Mouse (Mus musculus) limb, embryonic 13.5 days (tissue): ENCODE measurements around the gene Sorbs1. TPM values are rescaled to one million over a fixed set of nuclear protein-coding genes. Genes with fewer than 3 reads are reported as not detected.

Source experiments
- ATAC-seq: fragments of 200-750 bp; cut with Nextera tagmentation; 2 replicates; pipeline ENCODE4 v1.8.0; 2017; ENCODE audit warnings: low read depth, moderate number of reproducible peaks, moderate TSS enrichment; ENCODE audit not compliant: low FRiP score
- H3K27ac ChIP-seq: fragments of 300-500 bp; sonication (generic); 2 replicates; pipeline ENCODE4 v1.5.1; 2015; ENCODE audit warnings: inconsistent platforms, mild to moderate bottlenecking, moderate library complexity
- H3K27me3 ChIP-seq: fragments of 300-500 bp; sonication (generic); 2 replicates; pipeline ENCODE4 v1.6.1; 2015; ENCODE audit warnings: mild to moderate bottlenecking, inconsistent platforms
- H3K36me3 ChIP-seq: fragments of 300-500 bp; sonication (generic); 2 replicates; pipeline ENCODE4 v1.6.1; 2015; ENCODE audit warnings: inconsistent platforms, mild to moderate bottlenecking, moderate library complexity
- H3K4me1 ChIP-seq: fragments of 300-500 bp; sonication (generic); 2 replicates; pipeline ENCODE4 v1.6.1; 2015; ENCODE audit warnings: inconsistent platforms
- H3K4me2 ChIP-seq: fragments of 300-500 bp; sonication (generic); replicated peaks from 2 replicates; pipeline ENCODE4 v1.6.1; 2015; ENCODE audit warnings: inconsistent platforms, mild to moderate bottlenecking, moderate library complexity
- H3K4me3 ChIP-seq: fragments of 300-500 bp; sonication (generic); 2 replicates; pipeline ENCODE4 v1.5.1; 2015; ENCODE audit warnings: moderate library complexity, mild to moderate bottlenecking, inconsistent platforms
- H3K9ac ChIP-seq: fragments of 300-500 bp; sonication (generic); 2 replicates; pipeline ENCODE4 v1.6.1; 2015; ENCODE audit warnings: mild to moderate bottlenecking, inconsistent platforms
- H3K9me3 ChIP-seq: fragments of 300-500 bp; sonication (generic); 2 replicates; pipeline ENCODE4 v1.6.1; 2016; ENCODE audit warnings: inconsistent platforms
- WGBS: fragments of 180-500 bp; shearing (Covaris S2); methylation state at CpG from one replicate; pipeline ENCODE4 v1.1.7; 2015; 5-methylcytosine and 5-hydroxymethylcytosine counted together
- polyA plus RNA-seq: library from polyadenylated mRNA; unstranded; fragments of >200 nt; fragmentation: Nextera tagmentation; extraction: Ambion mirVana; gene quantifications from 2 replicates; pipeline ENCODE4 v1.2.1, GENCODE M21; 2015

Sorbs1 gene
- polyA plus RNA-seq, 1 experiment from 2014 or later = 52.2 TPM

DNA sequence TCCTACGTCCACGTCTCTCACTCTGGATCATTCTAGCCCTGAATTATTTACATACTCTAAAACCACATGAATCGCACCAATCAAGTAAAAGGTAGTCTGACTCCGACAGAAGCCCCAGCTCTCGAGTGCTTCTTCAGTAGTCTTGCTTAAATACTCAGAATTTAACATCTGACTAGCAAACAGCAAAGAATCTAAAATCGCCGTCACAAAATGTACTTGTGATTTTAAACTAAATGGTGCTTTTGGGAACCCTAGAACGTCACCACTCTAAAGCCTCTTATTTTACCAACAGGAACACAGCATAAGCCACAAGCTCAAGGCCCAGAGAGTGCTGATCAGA, 2.5 kb downstream of the Sorbs1 start:
- no peaks in the 10 kb centered on the region for H3K36me3 ChIP-seq
- 0 out of 2 replicates have a peak overlapping the region, but pooled peaks have one; percentile 19 for H3K9ac ChIP-seq
- 64% methylated on average over 8 of the region's 8 CpGs for whole genome bisulfite sequencing
- no peaks in the 10 kb centered on the region for H3K9me3 ChIP-seq
- H3K4me1 ChIP-seq = peaks cover 30% of the 10 kb centered on the region
- H3K27me3 ChIP-seq = no peaks in the 10 kb centered on the region
- no peak overlapping the region for H3K27ac ChIP-seq
- no peak for ATAC-seq
- H3K4me2 ChIP-seq = peak overlapping the region; percentile 91
- peak overlapping the region; percentile 82; the same call in 1 of the 2 replicates for H3K4me3 ChIP-seq

DNA sequence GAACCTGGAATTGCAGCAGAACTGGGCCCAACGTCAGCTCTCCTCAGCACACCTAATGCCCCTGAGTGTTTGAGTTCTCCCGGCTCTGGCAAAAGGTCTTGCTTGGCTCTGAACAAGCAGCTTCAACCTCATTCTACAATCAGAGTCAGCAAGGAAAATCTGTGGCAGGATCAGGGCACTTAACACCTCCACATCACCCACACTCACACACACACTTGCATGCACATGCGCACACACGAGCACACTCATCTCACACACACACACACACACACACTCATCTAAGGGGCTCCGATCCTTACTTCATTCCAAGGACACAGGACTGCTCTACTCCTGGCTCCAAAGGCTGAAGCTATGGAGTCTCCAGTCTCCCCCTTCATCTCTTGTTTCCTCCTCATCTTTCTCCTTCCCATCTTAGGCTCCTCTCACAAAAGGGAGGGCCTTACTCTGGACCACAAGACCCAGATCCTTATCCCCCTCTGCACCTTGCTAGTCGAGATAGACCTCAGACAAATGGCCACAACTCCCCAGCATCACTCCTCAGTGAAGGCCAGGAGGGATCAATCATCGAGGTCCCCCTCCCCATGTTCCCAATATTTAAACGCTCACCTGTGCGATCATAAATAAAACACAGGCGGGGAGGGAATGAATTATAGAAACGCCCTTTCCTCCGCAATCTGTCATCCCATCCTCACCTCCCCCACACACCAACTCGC, 3.0 kb downstream of the Sorbs1 start:
- no peak for ATAC-seq
- Histone ChIP-seq H3K27ac (no peak overlapping the region), H3K4me1 (peaks cover 30% of the 10 kb centered on the region), H3K4me3 (no peak overlapping the region), H3K36me3 (no peaks in the 10 kb centered on the region), H3K9me3 (no peaks in the 10 kb centered on the region), H3K4me2 (peak overlapping the region; percentile 91), H3K9ac (no peak overlapping the region), H3K27me3 (no peaks in the 10 kb centered on the region)
- 71% methylated on average over 13 of the region's 13 CpGs for WGBS

DNA sequence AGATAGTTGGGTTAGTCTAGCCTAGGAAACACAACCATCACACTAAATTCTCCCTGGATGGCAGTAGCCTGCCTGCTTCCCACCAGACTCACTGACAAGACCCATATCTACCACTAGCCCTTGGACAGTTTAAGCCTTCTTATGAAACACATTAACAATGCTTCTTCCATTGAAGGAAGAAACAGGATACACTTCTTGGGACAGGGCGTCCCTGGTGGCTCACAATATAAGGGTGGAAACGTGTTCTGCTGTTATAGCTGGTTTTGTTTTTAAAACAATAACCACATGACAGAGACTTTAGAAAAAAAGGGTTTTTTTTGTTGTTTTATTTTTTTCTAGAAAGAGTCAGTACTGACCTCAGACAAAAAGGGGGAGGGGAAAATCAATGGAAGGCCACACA, 4.3 kb downstream of the Sorbs1 start:
- H3K36me3 ChIP-seq = no peaks in the 10 kb centered on the region
- H3K9me3 ChIP-seq = no peaks in the 10 kb centered on the region
- WGBS = 62% methylated on average over 2 of the region's 2 CpGs
- no peak for ATAC-seq
- no peak overlapping the region for H3K9ac ChIP-seq
- H3K4me3 ChIP-seq = no peak overlapping the region
- peaks cover 30% of the 10 kb centered on the region for H3K4me1 ChIP-seq
- H3K27me3 ChIP-seq = no peaks in the 10 kb centered on the region
- no peak overlapping the region for H3K4me2 ChIP-seq
- no peak overlapping the region for H3K27ac ChIP-seq

DNA sequence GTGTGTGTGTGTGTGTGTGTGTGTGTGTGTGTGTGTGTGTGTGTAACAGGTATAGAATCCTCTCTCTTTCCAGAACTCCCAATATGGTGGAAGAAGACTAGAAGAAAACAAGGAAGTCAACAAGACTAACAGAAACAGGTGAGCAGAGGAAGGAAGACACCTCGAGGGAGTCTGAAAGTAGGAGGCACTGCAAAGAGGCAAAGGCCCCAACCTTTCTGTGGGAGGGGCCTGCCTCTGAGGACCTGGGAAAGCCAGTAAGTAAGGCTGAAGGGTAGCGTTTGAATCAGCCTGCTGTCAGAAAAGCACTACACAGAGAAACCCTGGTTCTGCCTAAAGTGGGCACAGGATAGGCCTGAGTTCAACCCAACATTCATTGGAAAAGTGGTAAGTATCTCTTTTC, 4.7 kb downstream of the Sorbs1 start:
- no peaks in the 10 kb centered on the region for H3K27me3 ChIP-seq
- H3K36me3 ChIP-seq = no peaks in the 10 kb centered on the region
- no peak overlapping the region for H3K9ac ChIP-seq
- WGBS = 40% methylated on average over 2 of the region's 2 CpGs
- no peaks in the 10 kb centered on the region for H3K9me3 ChIP-seq
- no peak overlapping the region for H3K4me2 ChIP-seq
- peaks cover 30% of the 10 kb centered on the region for H3K4me1 ChIP-seq
- H3K27ac ChIP-seq = no peak overlapping the region
- no peak overlapping the region for H3K4me3 ChIP-seq
- no peak for ATAC-seq

DNA sequence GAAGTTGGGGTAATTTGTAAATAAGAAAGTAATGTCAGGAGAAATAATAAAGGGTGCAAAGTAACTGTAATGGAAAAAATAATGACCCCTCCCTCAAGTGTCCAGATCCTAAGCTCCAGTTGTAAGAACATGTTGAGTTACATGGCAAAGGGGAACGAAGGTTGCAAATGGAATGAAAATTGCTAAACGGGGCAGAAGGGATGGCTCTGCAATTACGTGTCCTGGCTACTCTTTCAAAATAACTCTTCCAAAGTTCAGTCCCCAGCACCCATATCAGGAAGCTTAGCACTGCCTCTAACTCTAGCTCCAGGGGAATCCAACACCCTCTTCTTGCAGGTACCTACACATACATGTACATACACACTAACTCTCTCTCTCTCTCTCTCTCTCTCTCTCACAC, 6.6 kb downstream of the Sorbs1 start:
- H3K4me3 ChIP-seq = no peak overlapping the region
- no peaks in the 10 kb centered on the region for H3K27me3 ChIP-seq
- peaks cover 25% of the 10 kb centered on the region for H3K4me1 ChIP-seq
- no peak overlapping the region for H3K4me2 ChIP-seq
- H3K27ac ChIP-seq = no peak overlapping the region
- whole genome bisulfite sequencing = 87% methylated on average over 3 of the region's 3 CpGs
- H3K36me3 ChIP-seq = no peaks in the 10 kb centered on the region
- no peak overlapping the region for H3K9ac ChIP-seq
- H3K9me3 ChIP-seq = no peaks in the 10 kb centered on the region
- ATAC-seq = no peak

DNA sequence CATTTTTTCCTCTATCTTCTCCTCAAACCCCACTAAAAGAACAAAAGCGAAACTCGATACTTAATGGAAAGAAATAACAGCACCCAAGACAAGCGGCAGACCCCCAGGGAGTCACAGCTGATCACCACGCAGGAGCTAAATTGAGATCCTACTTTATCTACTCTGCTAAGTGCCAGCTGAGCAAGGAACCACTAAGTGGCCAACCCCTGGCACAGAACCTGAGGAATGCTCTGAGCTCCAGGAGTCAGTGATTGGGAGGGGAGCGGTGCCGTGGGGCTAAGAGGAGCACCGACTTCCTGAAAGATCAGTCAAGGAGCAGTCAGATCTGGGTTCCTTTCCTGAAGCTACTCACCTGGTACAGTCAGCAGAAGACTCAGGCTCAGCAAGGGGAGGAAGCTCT, 9.2 kb downstream of the Sorbs1 start:
- no peak overlapping the region for H3K9ac ChIP-seq
- no peak overlapping the region for H3K4me3 ChIP-seq
- no peak overlapping the region for H3K27ac ChIP-seq
- no peak for ATAC-seq
- no peaks in the 10 kb centered on the region for H3K9me3 ChIP-seq
- no peaks in the 10 kb centered on the region for H3K27me3 ChIP-seq
- H3K36me3 ChIP-seq = no peaks in the 10 kb centered on the region
- WGBS = 85% methylated on average over 7 of the region's 7 CpGs
- peaks cover 5% of the 10 kb centered on the region; the same call in 1 of the 2 replicates for H3K4me1 ChIP-seq
- H3K4me2 ChIP-seq = no peak overlapping the region

DNA sequence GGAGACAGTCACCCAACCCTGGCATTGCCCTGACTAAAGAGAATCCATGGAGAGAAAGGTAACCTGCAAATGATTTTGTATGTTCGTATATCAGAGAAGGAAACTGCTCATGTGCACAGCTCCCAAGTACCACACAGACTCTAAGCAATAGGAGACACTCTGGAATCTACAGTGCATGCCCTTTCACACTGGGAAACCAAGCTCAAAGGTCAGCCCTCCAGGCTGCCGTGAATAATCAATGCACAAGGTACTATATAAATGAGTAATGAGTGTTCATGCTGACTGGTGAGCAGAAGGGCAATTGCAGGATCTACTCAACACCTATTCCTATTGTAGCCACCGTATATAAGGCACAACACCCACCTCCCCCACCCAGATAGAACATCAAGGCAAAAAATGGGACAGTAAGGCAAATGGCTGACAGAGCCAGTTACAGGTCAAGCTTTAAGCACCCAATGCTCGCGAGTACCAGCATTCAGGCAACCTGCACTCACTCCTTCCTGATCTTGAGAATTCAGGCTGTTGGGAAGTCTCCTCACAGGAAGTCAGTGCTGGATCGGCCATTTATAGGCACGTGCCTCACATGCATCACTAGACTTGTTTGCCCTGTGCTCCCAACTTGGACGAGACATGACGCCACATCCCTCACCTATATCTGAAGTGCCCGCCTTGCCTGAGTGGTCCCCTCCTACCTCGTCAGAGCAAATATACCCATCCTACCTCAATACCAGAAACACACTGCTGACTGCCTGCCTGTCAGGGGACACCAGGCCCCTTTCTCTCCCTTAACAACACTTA, 13.4 kb downstream of the Sorbs1 start:
- H3K27me3 ChIP-seq = no peaks in the 10 kb centered on the region
- H3K27ac ChIP-seq = no peak overlapping the region
- no peak overlapping the region for H3K9ac ChIP-seq
- WGBS = 72% methylated on average over 11 of the region's 11 CpGs
- H3K4me2 ChIP-seq = no peak overlapping the region
- 0 out of 2 replicates have a peak, but pooled peaks cover 2% of the 10 kb centered on the region for H3K36me3 ChIP-seq
- H3K4me1 ChIP-seq = peaks cover 8% of the 10 kb centered on the region; the same call in 1 of the 2 replicates
- H3K4me3 ChIP-seq = no peak overlapping the region
- H3K9me3 ChIP-seq = no peaks in the 10 kb centered on the region
- ATAC-seq = no peak

DNA sequence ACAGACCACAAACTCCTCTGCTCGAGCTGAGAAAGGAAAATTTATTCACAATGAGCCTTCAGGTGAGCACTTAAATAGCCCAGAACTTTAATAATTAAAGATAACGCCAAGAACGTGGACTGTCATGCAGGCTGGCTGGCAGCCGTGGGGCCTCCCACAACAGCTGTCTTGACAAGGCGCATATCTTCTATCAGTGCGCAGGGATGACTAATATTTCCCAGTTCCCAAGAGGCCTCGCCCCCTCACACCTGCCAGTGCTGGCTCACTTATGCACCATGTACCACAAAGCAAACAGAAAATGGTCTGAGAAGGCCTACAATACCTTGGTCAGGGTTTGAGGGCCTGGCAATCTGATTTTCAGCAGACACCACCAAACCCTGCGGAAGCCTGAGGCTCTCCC, 14.4 kb downstream of the Sorbs1 start:
- no peaks in the 10 kb centered on the region for H3K27me3 ChIP-seq
- no peak overlapping the region for H3K4me3 ChIP-seq
- WGBS = 74% methylated on average over 8 of the region's 8 CpGs

DNA sequence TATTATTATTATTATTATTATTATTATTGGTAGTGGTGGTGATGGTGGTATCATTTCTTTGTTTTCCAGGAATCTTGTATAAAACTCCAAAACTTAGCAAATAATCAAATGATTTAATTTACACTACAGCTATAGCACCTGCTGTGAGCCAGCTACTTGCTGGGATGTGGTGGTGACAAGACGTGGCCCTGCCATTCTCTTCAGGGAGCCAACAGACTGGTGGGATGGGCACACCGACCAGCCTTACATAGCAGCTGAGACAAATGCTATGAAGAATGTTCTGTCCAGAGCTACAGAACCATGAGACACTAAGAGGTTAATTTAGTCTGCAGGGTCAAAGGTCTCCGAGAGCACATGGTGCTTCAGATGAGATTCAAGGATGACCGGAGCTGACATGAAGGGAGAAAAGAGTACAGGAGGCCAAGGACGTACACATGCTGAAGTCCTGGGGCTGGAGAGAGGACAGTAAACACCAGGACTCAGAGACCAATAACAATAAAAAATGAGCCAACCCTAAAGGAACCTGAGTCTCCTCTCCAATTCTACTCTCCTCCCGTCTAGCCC, 15.3 kb downstream of the Sorbs1 start:
- H3K4me3 ChIP-seq = no peak overlapping the region
- H3K9me3 ChIP-seq = no peaks in the 10 kb centered on the region
- no peak overlapping the region for H3K27ac ChIP-seq
- H3K27me3 ChIP-seq = no peaks in the 10 kb centered on the region
- 0 out of 2 replicates have a peak, but pooled peaks cover 2% of the 10 kb centered on the region for H3K36me3 ChIP-seq
- 69% methylated on average over 6 of the region's 6 CpGs for WGBS
- H3K9ac ChIP-seq = no peak overlapping the region
- H3K4me2 ChIP-seq = no peak overlapping the region
- peaks cover 16% of the 10 kb centered on the region; the same call in 1 of the 2 replicates for H3K4me1 ChIP-seq
- ATAC-seq = no peak

More for the DNA sequence above, 14.4 kb downstream of the Sorbs1 start:
- peak; percentile 40; the same call in 1 of the 2 replicates for ATAC-seq
- Histone ChIP-seq H3K27ac (peak overlapping the region; percentile 2; the same call in 1 of the 2 replicates), H3K9ac (no peak overlapping the region), H3K4me2 (no peak overlapping the region), H3K36me3 (0 out of 2 replicates have a peak, but pooled peaks cover 2% of the 10 kb centered on the region), H3K9me3 (no peaks in the 10 kb centered on the region), H3K4me1 (peaks cover 12% of the 10 kb centered on the region; the same call in 1 of the 2 replicates)

DNA sequence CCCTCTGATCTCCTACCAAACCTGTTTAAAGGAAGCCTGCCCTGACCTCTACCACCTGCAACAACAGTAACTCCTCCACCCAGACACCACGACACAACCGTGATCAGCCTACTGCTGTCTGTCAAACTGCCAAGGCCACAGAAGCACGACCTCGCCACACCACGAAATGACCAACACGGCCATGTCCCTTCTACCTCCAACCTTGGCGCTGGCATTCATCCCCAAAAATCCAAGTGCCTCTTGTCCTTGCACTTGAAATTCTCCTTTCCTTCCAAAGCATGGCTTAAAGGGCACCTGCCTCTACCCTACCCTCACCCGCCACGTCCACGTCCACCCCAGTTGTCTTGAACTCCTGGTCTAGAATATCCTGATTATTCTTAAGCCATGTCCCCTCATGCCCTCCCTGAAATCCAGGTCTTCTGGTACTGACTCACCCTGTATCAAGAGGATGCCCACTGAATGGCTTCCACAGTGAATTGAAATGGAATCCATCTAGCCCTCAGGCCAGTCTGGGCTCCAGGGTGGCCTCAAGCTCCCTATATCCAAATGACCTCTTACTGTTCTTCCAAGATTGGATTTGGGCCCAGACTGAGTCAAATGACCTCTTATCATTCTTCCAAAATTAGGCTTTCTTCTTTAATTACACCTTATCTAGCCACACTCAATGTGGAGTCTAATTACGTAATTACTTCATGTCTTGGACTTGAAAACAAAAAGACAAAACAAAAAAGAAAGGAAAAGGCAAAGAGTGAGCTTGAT, 16.9 kb downstream of the Sorbs1 start:
- H3K4me3 ChIP-seq = no peak overlapping the region
- H3K27ac ChIP-seq = no peak overlapping the region
- WGBS = 95% methylated on average over 11 of the region's 11 CpGs
- H3K9ac ChIP-seq = no peak overlapping the region
- H3K4me2 ChIP-seq = no peak overlapping the region
- peaks cover 19% of the 10 kb centered on the region for H3K4me1 ChIP-seq
- H3K36me3 ChIP-seq = 0 out of 2 replicates have a peak, but pooled peaks cover 2% of the 10 kb centered on the region
- no peaks in the 10 kb centered on the region for H3K9me3 ChIP-seq
- H3K27me3 ChIP-seq = no peaks in the 10 kb centered on the region
- no peak for ATAC-seq

DNA sequence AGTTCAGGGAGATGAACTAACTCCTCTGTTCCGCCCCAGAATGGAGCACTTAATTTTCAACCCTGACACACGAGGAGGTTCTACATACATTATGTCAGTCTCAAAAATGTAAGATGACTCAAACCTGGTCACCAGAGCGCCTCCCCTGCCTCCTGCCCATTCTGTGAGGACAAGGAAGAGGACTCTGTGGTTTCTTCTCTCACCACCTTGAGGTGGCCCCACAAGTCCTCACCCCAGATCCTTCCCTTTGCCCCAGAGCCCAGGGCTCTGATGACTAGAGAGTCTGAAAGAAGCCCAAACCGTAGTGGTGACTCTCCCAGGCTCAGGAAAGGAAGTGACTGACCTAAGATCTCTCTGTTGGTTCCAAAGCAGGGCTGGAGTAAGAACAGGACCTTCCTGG, 17.5 kb downstream of the Sorbs1 start:
- ATAC-seq = no peak
- Histone ChIP-seq H3K9ac (no peak overlapping the region), H3K4me2 (no peak overlapping the region), H3K36me3 (0 out of 2 replicates have a peak, but pooled peaks cover 2% of the 10 kb centered on the region), H3K4me3 (no peak overlapping the region), H3K9me3 (no peaks in the 10 kb centered on the region), H3K4me1 (peaks cover 20% of the 10 kb centered on the region), H3K27me3 (no peaks in the 10 kb centered on the region), H3K27ac (no peak overlapping the region; the same call in 1 of the 2 replicates)
- 83% methylated on average over 4 of the region's 4 CpGs for WGBS
